Mouse (Mus musculus) spleen, adult 2 months (tissue): ENCODE results near the gene Zfhx3. TPM values are rescaled to one million over a fixed set of nuclear protein-coding genes. Genes with fewer than 3 reads are reported as not detected.

Source experiments
- DNase-seq, 2 experiments: peaks; one replicate each; pipeline versions ENCODE4 v3.0.0 to v3.0.0-alpha.2; 2012 to 2021; ENCODE audit warnings: low spot score in 2 of 2, low read depth in 1 of 2
- H3K27ac ChIP-seq: fragments of 200-500 bp; 2 replicates; pipeline ENCODE4 v1.5.1; 2012; ENCODE audit warnings: low read length, inconsistent platforms; ENCODE audit not compliant: insufficient read depth
- H3K27me3 ChIP-seq: fragments of 200-500 bp; 2 replicates; pipeline ENCODE4 v1.6.1; 2012; ENCODE audit warnings: mild to moderate bottlenecking, moderate library complexity, low read length, inconsistent platforms; ENCODE audit not compliant: control insufficient read depth, insufficient read depth
- H3K36me3 ChIP-seq: fragments of 200-500 bp; 2 replicates; pipeline ENCODE4 v1.6.1; 2012; ENCODE audit warnings: mild to moderate bottlenecking, low read length, inconsistent platforms; ENCODE audit not compliant: control insufficient read depth, insufficient read depth
- H3K4me1 ChIP-seq: fragments of 200-500 bp; 2 replicates; pipeline ENCODE4 v1.6.1; 2011; ENCODE audit warnings: inconsistent platforms; ENCODE audit not compliant: control insufficient read depth, insufficient read depth, insufficient read length
- H3K4me3 ChIP-seq: fragments of 200-500 bp; 2 replicates; pipeline ENCODE4 v1.5.1; 2011; ENCODE audit warnings: mild to moderate bottlenecking, inconsistent platforms; ENCODE audit not compliant: insufficient read depth, insufficient read length; ENCODE audit errors: extremely low read depth
- CTCF ChIP-seq: fragments of 200-500 bp; IDR thresholded peaks from 2 replicates; pipeline ENCODE4 v1.5.1; 2011; ENCODE audit warnings: mild to moderate bottlenecking, inconsistent platforms; ENCODE audit not compliant: insufficient read depth, insufficient read length, insufficient replicate concordance; ENCODE audit errors: extremely low read depth
- POLR2A ChIP-seq: fragments of 200-500 bp; IDR thresholded peaks from 2 replicates; pipeline ENCODE4 v1.6.1; 2011; ENCODE audit warnings: low read depth, low read length, inconsistent platforms
- WGBS: fragments of 180-500 bp; shearing (Covaris S2); methylation state at CpG from one replicate; pipeline ENCODE4 v1.1.7; 2018; 5-methylcytosine and 5-hydroxymethylcytosine counted together
- polyA plus RNA-seq: library from polyadenylated mRNA; depleted of rRNA; stranded (reverse); fragments of >200 nt; gene quantifications from 2 replicates; pipeline ENCODE4 v1.2.3, GENCODE M21; 2012

Zfhx3 gene
- polyA plus RNA-seq, 1 experiment: 1.5 TPM

GRCm38 (mm10) chr8:108991395-108991794, 1049.0 kb downstream of the Zfhx3 start:
- Histone ChIP-seq H3K4me3 (no peak overlapping the region), H3K36me3 (no peaks in the 10 kb centered on the region), H3K27me3 (no peaks in the 10 kb centered on the region), H3K27ac (no peak overlapping the region), H3K4me1 (no peaks in the 10 kb centered on the region)
- 80% methylated on average over 5 of the region's 5 CpGs for WGBS
- DNase-seq: no peak
- no peak for TF ChIP-seq POLR2A

GRCm38 (mm10) chr8:108993718-108994117, 1051.3 kb downstream of the Zfhx3 start:
- Histone ChIP-seq H3K4me3 (no peak overlapping the region), H3K27me3 (no peaks in the 10 kb centered on the region), H3K36me3 (no peaks in the 10 kb centered on the region), H3K27ac (no peak overlapping the region), H3K4me1 (no peaks in the 10 kb centered on the region)
- 80% methylated on average over 2 of the region's 2 CpGs for WGBS
- DNase-seq: no peak
- TF ChIP-seq POLR2A (no peak), CTCF (no peak)

GRCm38 (mm10) chr8:108994187-108994586, 1051.7 kb downstream of the Zfhx3 start:
- no peak for TF ChIP-seq CTCF
- no peak for TF ChIP-seq POLR2A
- Histone ChIP-seq H3K4me1 (no peaks in the 10 kb centered on the region), H3K4me3 (no peak overlapping the region), H3K27ac (no peak overlapping the region), H3K36me3 (no peaks in the 10 kb centered on the region), H3K27me3 (no peaks in the 10 kb centered on the region)
- no peak for DNase-seq
- WGBS: 51% methylated on average over 2 of the region's 2 CpGs

DNA sequence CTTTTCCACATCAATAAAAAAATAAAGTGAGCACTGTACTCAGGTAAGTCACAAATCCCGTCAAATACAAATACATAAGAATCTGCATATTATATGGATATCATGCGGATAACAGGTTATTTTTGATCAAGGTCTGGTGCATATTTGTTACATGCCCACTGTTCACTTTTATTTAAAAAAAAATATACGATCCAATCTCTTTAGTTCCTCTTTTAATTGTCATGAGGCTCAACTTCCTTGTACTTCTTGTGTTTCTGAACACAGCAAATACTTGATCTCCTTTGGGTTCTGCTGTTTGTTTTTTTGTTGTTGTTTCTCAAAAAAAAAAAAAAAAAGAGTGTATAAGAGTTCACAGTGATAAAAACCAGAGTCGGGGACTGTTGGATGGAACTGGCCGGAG, 1052.4 kb downstream of the Zfhx3 start:
- Histone ChIP-seq H3K4me3 (no peak overlapping the region), H3K27ac (no peak overlapping the region), H3K36me3 (no peaks in the 10 kb centered on the region), H3K4me1 (no peaks in the 10 kb centered on the region), H3K27me3 (no peaks in the 10 kb centered on the region)
- no peak for DNase-seq
- TF ChIP-seq CTCF (no peak), POLR2A (no peak)
- WGBS: 71% methylated on average over 5 of the region's 5 CpGs

GRCm38 (mm10) chr8:108997334-108997733, 1054.9 kb downstream of the Zfhx3 start:
- TF ChIP-seq CTCF (no peak), POLR2A (no peak)
- DNase-seq: no peak
- H3K36me3 ChIP-seq: no peaks in the 10 kb centered on the region
- H3K4me1 ChIP-seq: no peaks in the 10 kb centered on the region
- H3K27me3 ChIP-seq: no peaks in the 10 kb centered on the region
- 58% methylated on average over 3 of the region's 3 CpGs for WGBS
- no peak overlapping the region for H3K4me3 ChIP-seq
- no peak overlapping the region for H3K27ac ChIP-seq

DNA sequence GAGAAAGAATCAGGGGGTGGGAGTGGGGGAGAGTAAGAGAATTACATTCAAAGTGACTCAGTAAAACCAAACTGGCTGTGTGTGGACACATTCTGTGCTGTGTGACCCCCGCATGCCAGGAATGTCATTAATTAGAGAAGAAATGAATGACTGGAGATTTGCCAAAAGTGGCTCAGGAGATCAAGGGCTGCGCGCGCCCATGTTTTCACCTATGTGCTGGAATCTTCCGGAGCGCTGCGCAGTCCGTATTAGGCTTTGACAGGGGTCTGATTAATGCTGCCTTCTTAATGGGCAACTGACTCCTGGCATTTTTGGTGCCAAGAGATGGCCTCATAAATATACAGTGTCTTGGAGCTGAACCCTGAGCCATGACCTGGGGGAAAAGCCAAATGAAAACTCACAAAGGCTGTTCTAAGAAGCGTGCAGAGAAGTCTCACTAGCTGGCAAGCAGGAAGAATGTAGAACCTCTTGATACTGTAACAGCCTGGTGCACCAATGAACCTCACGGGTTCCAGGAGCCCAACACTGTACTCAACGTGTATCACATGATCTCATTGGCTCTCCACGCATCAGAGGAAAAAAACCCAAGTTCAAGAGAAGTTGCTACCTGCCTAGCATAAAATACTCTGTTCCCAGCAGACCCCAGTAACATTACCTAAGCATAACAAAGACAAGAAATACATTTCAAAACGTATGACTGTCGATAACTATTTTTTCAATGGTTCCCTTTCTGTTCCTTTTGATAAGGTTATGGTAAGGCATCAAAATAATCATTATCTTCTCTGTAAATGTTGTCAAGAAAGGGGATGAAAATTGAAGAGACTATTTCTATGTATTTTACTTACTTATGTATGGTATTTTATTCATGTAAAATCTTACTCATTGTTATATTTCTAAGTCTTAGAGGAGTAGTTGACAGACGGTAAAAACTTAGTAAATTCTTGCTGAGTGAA, 1057.1 kb downstream of the Zfhx3 start:
- Histone ChIP-seq H3K4me1 (no peaks in the 10 kb centered on the region), H3K27me3 (no peaks in the 10 kb centered on the region), H3K27ac (no peak overlapping the region), H3K4me3 (no peak overlapping the region), H3K36me3 (no peaks in the 10 kb centered on the region)
- WGBS: 90% methylated on average over 15 of the region's 15 CpGs
- TF ChIP-seq POLR2A: no peak
- no peak for TF ChIP-seq CTCF
- no peak for DNase-seq

- no peak overlapping the region for H3K27ac ChIP-seq
- WGBS: 93% methylated on average over 9 of the region's 9 CpGs
- no peak for DNase-seq
- TF ChIP-seq POLR2A: no peak
- TF ChIP-seq CTCF: no peak
- no peaks in the 10 kb centered on the region for H3K27me3 ChIP-seq
- H3K4me3 ChIP-seq: no peak overlapping the region
- H3K36me3 ChIP-seq: no peaks in the 10 kb centered on the region
- no peaks in the 10 kb centered on the region for H3K4me1 ChIP-seq
Measured at GRCm38 (mm10) chr8:109001031-109001430, 1058.6 kb downstream of the Zfhx3 start.
